Mouse (Mus musculus) limb, embryonic 14.5 days (tissue): ENCODE results near the gene Morn5. TPM values are rescaled to one million over a fixed set of nuclear protein-coding genes. Genes with fewer than 3 reads are reported as not detected.

ENCODE experiments used
- ATAC-seq: fragments of 200-750 bp; cut with Nextera tagmentation; 2 replicates; pipeline ENCODE4 v1.8.0; 2017; ENCODE audit warnings: low read depth, moderate number of reproducible peaks, moderate TSS enrichment; ENCODE audit not compliant: low FRiP score
- DNase-seq: peaks from one replicate; pipeline ENCODE4 v3.0.0-alpha.2; 2015; ENCODE audit warnings: low spot score
- H3K27ac ChIP-seq: fragments of 300-500 bp; sonication (generic); replicated peaks from 2 replicates; pipeline ENCODE4 v1.5.1; 2014; ENCODE audit warnings: low read depth, mild to moderate bottlenecking, low read length, moderate library complexity, mixed read lengths
- H3K27me3 ChIP-seq: fragments of 300-500 bp; sonication (generic); 2 replicates; pipeline ENCODE4 v1.6.1; 2014; ENCODE audit warnings: low read length, mixed read lengths; ENCODE audit not compliant: control insufficient read depth, insufficient read depth
- H3K36me3 ChIP-seq: fragments of 300-500 bp; sonication (generic); 2 replicates; pipeline ENCODE4 v1.6.1; 2014; ENCODE audit warnings: mild to moderate bottlenecking, low read length, moderate library complexity, mixed read lengths; ENCODE audit not compliant: control insufficient read depth, insufficient read depth
- H3K4me1 ChIP-seq: fragments of 300-500 bp; sonication (generic); 2 replicates; pipeline ENCODE4 v1.6.1; 2014; ENCODE audit warnings: antibody characterized with exemption, low read length, mixed read lengths; ENCODE audit not compliant: control insufficient read depth, insufficient read depth
- H3K4me2 ChIP-seq: fragments of 300-500 bp; sonication (generic); replicated peaks from 2 replicates; pipeline ENCODE4 v1.6.1; 2014; ENCODE audit warnings: low read depth, mild to moderate bottlenecking, low read length, moderate library complexity; ENCODE audit not compliant: severe bottlenecking
- H3K4me3 ChIP-seq: fragments of 300-500 bp; sonication (generic); replicated peaks from 2 replicates; pipeline ENCODE4 v1.5.1; 2014; ENCODE audit warnings: low read length
- H3K9ac ChIP-seq: fragments of 300-500 bp; sonication (generic); 2 replicates; pipeline ENCODE4 v1.6.1; 2014; ENCODE audit warnings: mild to moderate bottlenecking, low read depth, low read length, moderate library complexity; ENCODE audit not compliant: severe bottlenecking
- H3K9me3 ChIP-seq: fragments of 300-500 bp; sonication (generic); 2 replicates; pipeline ENCODE4 v1.6.1; 2016; ENCODE audit warnings: low read length; ENCODE audit not compliant: control insufficient read depth
- POLR2A ChIP-seq: fragments of 200-500 bp; IDR thresholded peaks from 2 replicates; pipeline ENCODE4 v1.8.0; 2012; ENCODE audit warnings: inconsistent platforms, mild to moderate bottlenecking, moderate library complexity, borderline replicate concordance; ENCODE audit not compliant: insufficient read depth, insufficient read length; ENCODE audit errors: extremely low read depth
- WGBS: fragments of 180-500 bp; shearing (Covaris S2); extraction: QIAGEN DNeasy Blood & Tissue Kit; methylation state at CpG from one replicate; pipeline ENCODE4 v1.1.7; 2014; 5-methylcytosine and 5-hydroxymethylcytosine counted together
- polyA plus RNA-seq, 2 experiments: library from polyadenylated mRNA; depleted of rRNA in 1 of 2; stranded (reverse) in 1 of 2; unstranded in 1 of 2; fragments of >200 nt; fragmentation: Nextera tagmentation in 1 of 2; extraction: Ambion mirVana in 1 of 2; gene quantifications; 2 replicates each; pipeline versions ENCODE4 v1.2.1 to v1.2.3; 2012 to 2014

Morn5 gene
- polyA plus RNA-seq, 2 experiments: 0.19 TPM; not detected in 1

DNA sequence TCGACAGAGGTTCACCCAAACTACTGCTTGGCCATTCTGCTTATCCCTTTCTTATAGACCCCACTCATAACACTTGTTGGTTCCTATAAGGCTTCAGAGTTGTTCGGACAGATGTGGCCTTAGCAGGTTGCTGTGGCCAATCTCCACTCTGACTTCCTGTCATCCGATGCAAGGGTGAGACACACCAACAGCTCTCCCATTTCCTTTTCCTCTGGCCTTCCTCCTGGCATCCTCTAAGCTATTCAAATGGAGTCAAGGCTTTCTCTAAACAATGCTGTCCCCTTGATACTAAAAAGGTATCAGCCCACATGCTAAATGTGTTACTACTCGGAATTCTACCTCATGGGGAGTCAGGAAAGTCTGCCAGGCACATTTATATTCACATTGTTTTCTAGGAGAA lies 78.7 kb downstream of the Morn5 start:
- ATAC-seq (no peak), DNase-seq (no peak)
- TF ChIP-seq POLR2A: no peak
- WGBS: 75% methylated on average over 4 of the region's 4 CpGs
- Histone ChIP-seq H3K27me3 (no peaks in the 10 kb centered on the region), H3K9me3 (no peaks in the 10 kb centered on the region), H3K9ac (no peak overlapping the region), H3K27ac (no peak overlapping the region), H3K4me2 (no peak overlapping the region), H3K4me3 (no peak overlapping the region), H3K4me1 (no peaks in the 10 kb centered on the region), H3K36me3 (peaks cover 83% of the 10 kb centered on the region)

DNA sequence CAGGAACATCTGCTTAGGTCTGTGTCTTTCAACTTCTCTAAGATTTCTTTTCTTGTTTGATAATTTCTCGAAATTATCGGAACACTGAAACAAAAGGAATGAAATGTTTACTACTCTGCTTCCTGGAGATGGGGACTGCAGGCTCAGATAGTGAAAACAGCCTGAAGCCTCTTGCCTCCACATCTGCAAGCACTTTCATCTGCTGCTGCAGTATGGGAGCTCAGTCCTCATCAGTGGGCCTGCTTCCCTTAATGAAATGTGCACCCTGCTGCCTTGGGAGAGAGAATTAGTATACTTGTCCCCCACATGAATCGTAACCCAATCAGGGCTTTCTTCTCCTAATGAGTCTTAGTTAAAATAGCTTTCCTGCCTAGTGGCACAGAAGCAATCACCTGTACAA lies 79.8 kb downstream of the Morn5 start:
- H3K9me3 ChIP-seq: no peaks in the 10 kb centered on the region
- H3K9ac ChIP-seq: no peak overlapping the region
- DNase-seq (no peak), ATAC-seq (no peak)
- no peak overlapping the region for H3K4me2 ChIP-seq
- no peaks in the 10 kb centered on the region for H3K4me1 ChIP-seq
- no peaks in the 10 kb centered on the region for H3K27me3 ChIP-seq
- H3K4me3 ChIP-seq: no peak overlapping the region
- TF ChIP-seq POLR2A: no peak
- no peak overlapping the region for H3K27ac ChIP-seq
- 54% methylated on average over 3 of the region's 3 CpGs for WGBS
- peaks cover 83% of the 10 kb centered on the region for H3K36me3 ChIP-seq

Other genes starting within 250 kb of the Morn5 start
- gene Ttll11, start 69.5 kb upstream of the Morn5 start, polyA plus RNA-seq (2012; rRNA removed): 2.5 and 2.8 TPM in 2 replicates
- gene Ttll11, start 69.5 kb upstream of the Morn5 start, polyA plus RNA-seq (2014; fragmentation: Nextera tagmentation; extraction: Ambion mirVana): 1.2 and 1.7 TPM in 2 replicates
- 83.0 and 103 TPM in 2 replicates for gene Ndufa8, start 52 bp upstream of the Morn5 start, polyA plus RNA-seq (2012; rRNA removed)
- 218 and 221 TPM in 2 replicates for gene Ndufa8, start 52 bp upstream of the Morn5 start, polyA plus RNA-seq (2014; fragmentation: Nextera tagmentation; extraction: Ambion mirVana)
- 2.0 and 2.2 TPM in 2 replicates for gene Lhx6, start 56.0 kb downstream of the Morn5 start, polyA plus RNA-seq (2012; rRNA removed)
- 1.2 and 1.3 TPM in 2 replicates for gene Lhx6, start 56.0 kb downstream of the Morn5 start, polyA plus RNA-seq (2014; fragmentation: Nextera tagmentation; extraction: Ambion mirVana)
- 21.1 and 31.0 TPM in 2 replicates for gene Mrrf, start 86.9 kb downstream of the Morn5 start, polyA plus RNA-seq (2012; rRNA removed)
- 30.4 and 33.0 TPM in 2 replicates for gene Mrrf, start 86.9 kb downstream of the Morn5 start, polyA plus RNA-seq (2014; fragmentation: Nextera tagmentation; extraction: Ambion mirVana)
- 41.8 and 46.7 TPM in 2 replicates for gene Rbm18, start 87.3 kb downstream of the Morn5 start, polyA plus RNA-seq (2012; rRNA removed)
- 69.7 and 77.5 TPM in 2 replicates for gene Rbm18, start 87.3 kb downstream of the Morn5 start, polyA plus RNA-seq (2014; fragmentation: Nextera tagmentation; extraction: Ambion mirVana)
- 10.7 and 11.9 TPM in 2 replicates for gene Ptgs1, start 181.0 kb downstream of the Morn5 start, polyA plus RNA-seq (2012; rRNA removed)
- 14.4 and 15.0 TPM in 2 replicates for gene Ptgs1, start 181.0 kb downstream of the Morn5 start, polyA plus RNA-seq (2014; fragmentation: Nextera tagmentation; extraction: Ambion mirVana)